Mouse (Mus musculus) erythroblast, embryonic 14.5 days (primary cell): Measurements from ENCODE around the gene Zfp382.

Experiments used
- GATA1 ChIP-seq: IDR thresholded peaks from 2 replicates; pipeline ENCODE4 v1.6.1; 2012; ENCODE audit warnings: low read length, inconsistent platforms, mixed read lengths
- TAL1 ChIP-seq: IDR thresholded peaks from 3 replicates; pipeline ENCODE4 v1.6.1; 2012; ENCODE audit warnings: low read length, inconsistent platforms, mixed read lengths

DNA sequence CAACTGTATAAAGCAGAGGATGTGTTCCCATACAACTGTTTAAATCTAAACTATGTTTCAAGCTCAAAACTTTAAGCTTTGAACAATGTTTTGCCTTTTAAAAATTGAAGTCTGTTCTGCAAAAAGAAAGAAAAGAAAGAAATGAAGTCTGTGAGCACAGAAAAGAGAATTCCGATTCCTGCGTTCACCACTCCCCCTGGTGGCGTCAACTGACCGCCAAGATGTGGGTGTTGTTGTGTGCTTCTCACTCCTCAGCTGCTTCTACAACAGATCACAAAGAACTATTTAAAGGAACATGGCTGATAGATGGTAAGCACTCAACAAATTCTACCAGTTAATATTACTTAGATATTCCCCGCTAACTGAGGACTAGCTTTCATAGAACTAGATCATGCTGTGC, 41.4 kb downstream of the Zfp382 start:
- TF ChIP-seq GATA1 (no peak), TAL1 (no peak)
